Mouse (Mus musculus) G1E-ER4 (cell line): ENCODE data around the gene 1700017B05Rik. TPM values are rescaled to one million over a fixed set of nuclear protein-coding genes. Genes with fewer than 3 reads are reported as not detected.

ENCODE experiments used
- GATA1 ChIP-seq: IDR thresholded peaks from one replicate; pipeline ENCODE4 v1.8.0; 2012; ENCODE audit warnings: low read length, inconsistent platforms
- polyA plus RNA-seq: library from polyadenylated mRNA; stranded (reverse); fragments of >175 nt; gene quantifications from 2 replicates; pipeline ENCODE4 v1.2.3, GENCODE M21; 2012

1700017B05Rik gene
- polyA plus RNA-seq, 1 experiment: 186 TPM

DNA sequence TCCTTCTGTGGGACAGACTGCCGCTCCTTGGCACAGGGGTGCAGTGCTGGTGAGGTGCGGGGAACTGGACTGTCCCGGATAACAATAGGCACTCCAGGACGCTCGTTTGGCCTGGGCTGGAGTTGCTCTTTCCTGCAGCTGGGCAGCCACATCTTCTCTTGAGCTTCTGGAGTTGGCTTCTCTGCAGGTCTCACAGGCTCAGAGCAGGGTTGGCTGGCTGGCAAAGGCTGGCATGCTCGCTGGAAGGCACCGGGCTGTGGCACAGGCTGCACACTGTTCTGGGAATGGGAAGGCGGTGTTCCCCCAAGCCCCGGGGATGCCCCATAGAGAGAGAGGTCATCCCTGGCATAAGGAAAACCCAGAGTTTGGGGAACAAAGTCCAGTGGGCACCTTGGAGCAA lies 4.8 kb downstream of the 1700017B05Rik start:
- no peak for TF ChIP-seq GATA1

DNA sequence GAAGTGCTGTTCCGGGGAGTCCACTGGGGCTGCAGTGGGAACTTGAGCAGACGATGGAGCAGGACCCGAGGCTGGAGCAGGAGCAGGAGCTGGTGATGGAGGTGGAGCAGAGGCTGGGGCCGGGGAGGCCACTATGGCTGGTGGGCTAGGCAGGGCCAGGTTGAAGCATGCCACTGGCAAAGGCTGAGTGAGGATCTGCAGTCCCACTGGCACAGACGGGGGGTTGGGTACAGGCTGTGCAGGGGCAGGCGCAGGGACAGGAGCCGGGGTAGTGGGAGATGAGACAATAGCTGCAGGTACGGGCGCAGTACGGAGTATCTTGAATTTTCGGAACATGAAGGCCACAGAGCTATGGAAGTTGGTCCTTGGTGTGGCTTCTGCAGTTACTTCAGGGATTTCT lies 5.6 kb downstream of the 1700017B05Rik start:
- TF ChIP-seq GATA1: no peak

DNA sequence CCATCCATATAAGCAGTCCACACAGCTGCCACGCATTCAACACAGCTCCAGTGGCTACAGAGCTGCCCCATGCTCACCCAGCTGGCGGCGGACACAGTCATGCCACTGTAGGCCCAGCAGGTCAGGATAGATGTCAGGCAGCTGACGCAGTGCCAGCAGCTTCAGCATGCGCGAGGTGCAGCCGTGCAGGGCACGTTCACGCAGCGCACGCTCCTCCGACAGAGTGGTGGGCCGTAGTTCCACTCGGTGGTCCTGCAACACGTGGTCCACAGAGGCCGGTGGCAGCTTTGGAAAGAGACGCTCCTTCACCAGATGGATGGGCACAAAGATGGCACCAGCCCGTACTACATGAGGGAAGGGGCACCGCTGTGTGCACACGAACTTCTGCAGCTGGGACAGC lies 6.1 kb downstream of the 1700017B05Rik start:
- TF ChIP-seq GATA1: no peak

DNA sequence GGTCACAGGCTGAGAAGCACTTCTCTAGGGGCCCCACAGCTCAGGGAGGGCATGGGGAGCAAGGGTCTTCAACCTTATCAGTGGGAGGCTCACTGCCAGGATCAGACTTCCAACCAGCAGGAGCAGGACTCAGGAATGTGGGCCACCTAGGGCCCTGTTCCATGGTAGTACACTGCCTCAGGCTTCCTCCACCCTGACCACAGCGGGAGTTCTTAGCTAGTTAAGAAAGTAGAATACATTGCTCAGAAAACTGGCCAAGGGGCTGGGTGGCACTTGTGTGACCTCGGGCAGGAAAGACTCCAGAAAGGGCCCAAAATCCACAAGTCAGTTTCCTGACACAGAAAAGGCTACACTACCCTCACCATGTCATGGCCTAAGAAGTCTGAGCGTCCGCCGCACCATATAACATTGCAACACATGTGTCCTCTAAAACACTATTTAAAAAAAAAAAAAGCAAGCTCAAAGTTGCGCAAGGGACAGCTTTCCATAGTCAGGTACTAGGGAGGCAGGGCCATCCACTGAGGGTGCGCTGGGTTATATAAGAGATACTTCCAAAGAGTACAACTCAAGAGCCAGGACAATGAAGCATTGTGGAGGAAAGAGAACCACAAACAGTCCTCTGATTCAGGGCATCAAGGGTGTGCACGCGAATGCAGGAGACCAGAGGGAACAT lies 7.5 kb downstream of the 1700017B05Rik start:
- TF ChIP-seq GATA1: no peak

DNA sequence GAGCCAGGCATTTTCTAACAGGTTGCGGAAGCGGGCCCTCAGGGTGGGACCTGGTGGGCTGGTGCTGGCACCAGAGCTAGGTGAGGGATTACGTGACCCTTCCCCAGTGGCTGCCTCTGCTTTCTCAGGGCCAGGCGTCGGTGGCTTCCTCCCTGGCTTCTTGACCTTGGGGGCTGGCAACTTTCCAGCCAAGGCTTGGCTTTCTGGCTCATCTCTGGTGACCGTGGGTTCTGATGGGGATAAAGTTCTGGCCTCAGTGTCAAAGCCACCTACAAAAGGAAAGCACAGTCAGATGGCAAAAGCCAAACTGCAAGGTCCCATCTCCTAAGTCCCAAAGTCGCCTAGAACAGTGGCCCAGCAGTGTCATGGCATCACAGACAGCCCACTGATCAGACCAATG lies 8.4 kb downstream of the 1700017B05Rik start:
- TF ChIP-seq GATA1: no peak

DNA sequence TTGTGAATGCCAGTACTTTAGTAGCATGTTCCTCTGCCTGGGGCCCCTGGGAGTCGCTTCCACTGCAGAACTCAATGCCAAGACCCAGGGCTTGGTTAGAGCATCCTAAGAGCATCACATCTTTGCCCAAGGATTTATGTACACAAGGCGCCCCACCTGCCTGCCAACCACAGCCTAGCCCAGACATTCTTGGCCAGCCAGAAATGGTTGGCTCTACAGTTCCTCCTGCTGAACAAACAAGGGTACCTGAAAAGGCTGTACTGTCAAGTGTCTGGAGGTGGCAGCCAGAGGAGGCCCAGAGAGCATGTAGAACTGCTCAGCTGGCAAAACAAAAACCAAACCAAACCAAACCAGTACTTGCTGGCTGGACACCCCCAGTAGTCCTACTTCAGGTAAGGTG lies 11.3 kb downstream of the 1700017B05Rik start:
- TF ChIP-seq GATA1: no peak

DNA sequence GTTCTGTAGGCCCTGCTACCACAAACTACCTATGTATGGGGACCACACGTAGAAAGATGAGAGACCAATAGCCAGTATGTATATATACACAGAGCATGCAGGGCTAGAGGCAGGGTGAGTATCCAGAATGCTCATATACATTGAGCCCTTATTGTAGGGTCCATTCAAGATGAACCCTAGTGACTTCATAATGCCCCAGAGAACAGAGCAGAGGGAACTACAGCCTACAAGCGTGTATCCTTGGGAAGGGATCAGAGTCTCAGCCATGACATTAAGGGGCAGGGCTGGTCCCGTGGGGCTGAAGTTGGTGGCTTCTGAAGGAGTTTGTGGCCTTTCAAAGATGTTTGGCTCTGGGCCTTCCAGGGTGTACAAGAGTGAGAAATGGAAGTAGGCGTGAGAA lies 12.4 kb downstream of the 1700017B05Rik start:
- no peak for TF ChIP-seq GATA1

DNA sequence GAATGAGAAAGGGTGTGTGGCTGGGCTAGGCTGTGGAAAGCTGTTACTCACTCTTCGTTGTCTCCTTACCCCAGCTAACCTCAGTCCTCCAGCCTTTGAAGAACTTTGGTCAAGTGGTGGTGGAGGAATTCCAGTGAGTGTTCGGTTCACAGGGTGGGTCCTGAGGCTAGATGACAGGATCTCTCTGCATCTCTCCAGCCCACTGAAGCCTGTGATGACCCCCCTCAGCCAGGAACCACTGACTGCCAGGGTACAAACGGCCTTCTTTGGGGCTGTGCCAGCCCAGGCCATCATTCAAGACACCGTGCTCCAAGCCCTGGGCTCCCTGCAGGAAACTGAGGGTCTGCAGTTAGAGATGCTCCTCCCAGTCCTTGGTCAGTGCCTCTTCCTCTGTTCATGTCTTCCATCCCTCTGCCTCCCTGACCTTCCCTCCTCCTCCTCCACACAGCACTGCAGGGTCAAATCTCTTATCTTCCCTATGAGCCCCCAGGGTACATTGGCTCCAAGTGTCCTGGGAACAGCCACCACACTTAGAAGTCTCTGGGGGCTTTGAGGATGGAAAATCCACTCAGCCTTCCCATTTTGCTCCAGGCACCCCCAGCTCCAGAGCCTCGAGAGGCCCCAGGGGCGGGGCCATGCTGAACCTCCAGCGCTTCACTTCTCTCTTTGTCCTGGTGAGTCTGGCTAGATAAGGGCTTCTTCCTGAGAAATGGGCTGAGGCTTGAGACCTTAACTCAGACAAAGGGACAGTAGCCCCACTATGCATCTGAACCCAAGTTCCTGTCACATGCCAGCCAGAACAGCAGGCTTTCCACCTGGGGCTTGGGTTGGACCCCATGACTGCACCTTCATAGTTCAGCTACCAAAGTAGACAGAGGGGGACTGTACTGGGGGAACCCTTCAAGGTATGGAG lies 14.1 kb downstream of the 1700017B05Rik start:
- TF ChIP-seq GATA1: no peak

DNA sequence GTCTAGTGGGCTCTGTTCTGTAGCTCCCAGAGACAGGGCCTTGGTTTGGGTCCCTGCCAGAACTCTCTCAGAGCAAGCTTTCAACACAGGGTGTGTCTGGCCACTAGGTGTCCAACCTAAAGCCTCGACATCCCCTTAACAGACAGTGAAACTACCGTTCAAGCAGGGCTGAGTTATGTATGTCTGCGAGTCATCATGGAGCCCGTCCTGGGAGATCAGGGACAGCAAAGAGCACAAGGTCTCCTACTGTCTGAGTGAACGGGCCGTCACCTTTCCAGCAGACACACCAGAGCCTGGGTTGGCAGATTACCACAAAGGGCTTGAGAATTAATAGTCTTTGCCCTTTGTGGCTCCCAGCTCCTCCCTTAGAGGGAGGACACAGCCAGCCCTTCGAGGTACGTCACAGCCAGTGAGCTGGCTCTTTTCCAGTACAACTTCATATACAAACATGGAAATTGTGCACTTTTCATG lies 15.2 kb downstream of the 1700017B05Rik start:
- no peak for TF ChIP-seq GATA1

DNA sequence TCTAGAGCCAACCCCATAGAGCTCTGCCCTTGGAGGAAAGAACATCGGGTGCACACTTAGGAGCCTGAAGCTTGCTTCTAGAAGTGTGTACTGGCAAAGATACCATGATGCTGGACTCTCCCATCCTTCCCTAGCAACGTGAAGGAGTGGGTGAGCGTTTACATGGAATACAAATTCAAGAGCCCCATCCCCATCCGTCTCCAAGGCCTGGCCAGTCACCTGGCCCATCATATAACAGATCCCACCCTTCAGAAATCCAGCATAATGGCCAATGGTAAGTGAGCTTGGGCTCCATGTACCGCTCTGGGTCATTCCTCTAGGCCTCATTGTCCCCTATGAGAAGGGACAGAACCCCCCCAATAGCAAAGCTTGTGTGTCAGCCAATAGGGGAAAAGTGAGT lies 15.9 kb downstream of the 1700017B05Rik start:
- TF ChIP-seq GATA1: no peak

DNA sequence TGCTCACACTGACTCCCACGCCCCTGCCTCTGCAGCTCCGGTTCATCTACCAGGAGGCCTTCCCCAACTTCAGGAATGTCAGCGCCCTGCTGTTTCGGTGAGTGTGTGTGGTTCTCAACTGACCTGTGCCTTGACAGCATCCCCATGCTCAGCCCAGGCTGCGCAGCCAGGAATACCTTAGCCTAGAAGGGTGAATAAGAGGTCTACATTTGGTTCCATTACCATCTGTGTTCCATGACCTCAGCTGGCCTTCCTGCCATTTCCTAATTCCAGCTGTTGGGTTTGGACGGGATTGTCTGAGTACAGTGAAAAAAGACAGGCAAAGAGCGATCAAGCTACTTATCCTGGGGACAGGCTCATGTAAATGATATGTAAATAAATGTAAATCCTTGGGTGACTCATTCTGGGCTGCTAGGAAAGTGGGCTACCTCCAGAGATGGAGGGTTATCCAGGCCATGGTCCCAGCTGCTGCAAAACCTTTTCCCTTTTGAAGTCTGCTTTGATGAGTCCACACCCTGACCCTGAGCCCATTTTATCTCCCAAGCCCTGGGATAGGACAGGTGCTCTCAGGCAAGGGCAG lies 18.2 kb downstream of the 1700017B05Rik start:
- TF ChIP-seq GATA1: no peak

DNA sequence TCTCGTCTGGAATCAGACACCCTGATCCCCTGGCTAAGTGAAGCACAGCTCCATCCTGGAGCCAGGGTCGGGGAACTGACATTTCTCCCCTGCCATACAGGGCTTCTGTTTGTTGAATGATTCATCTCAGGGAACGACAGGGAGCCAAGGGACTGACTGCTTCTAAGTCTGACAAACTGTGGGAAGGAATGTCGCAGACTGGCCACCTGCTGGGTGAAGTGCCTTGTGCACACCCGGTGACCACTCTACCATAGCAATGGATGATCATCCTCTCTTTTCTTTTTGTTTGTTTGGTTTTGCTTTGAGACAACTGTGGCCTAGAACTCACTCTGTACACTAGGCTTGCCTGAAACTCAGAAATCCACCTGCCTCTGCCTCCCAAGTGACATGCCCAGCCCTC lies 19.5 kb downstream of the 1700017B05Rik start:
- TF ChIP-seq GATA1: no peak

DNA sequence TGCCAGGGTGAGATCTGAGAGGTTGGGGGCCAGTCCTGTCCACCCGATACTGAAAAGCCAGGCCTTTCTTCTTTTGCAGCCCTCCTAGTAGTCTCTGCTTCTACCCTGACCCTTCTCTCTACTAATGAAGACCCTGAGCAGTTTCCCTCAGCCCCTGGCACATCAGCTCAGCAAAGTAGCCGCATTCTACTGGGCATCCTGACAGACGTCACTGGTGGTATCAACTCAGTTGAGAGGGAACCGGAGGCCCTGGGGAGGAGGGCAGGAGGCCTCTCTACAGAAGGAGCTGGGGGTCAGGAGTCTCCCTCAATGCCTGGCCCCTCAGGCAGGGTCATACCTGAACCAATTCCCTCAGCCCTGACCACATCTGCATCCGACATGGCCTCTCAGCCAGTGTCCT lies 21.3 kb downstream of the 1700017B05Rik start:
- TF ChIP-seq GATA1: no peak

DNA sequence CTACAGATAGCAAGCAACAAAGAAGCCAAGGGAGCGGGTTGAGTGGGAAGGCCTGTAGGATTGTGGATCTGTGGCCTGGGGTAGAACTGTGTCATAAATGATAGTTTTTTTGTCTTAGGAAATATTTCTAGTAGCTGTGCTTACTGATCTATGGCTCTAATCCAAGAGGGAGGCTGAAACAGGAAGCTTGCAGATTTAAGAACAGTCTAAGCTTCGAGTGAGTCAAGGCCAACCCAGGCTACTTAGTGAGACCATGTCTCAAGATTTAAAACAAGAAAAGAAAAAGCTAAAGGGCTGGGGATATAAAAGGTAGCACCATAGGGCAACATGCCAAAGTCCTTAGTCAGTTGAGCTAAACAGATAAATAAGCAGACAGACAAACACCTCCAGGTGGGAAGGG lies 24.2 kb downstream of the 1700017B05Rik start:
- no peak for TF ChIP-seq GATA1

DNA sequence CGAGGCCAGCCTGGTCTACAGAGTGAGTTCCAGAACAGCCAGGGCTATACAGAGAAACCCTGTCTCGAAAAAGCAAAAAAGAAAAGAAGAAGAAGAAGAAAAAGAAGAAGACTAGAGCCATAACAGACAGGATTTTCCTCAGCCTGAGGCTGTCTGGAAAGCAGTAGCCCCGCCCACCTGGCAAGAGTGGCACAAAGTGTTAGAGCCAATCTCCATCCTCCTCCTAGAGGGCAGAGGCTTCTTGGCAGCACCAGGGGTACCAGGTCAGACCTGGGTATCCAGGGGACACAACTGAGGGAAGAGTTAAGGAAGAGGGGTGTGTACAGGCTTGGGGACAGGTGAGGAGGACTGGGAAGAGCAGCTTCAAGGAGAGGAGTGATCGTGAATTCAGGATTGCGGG lies 24.7 kb downstream of the 1700017B05Rik start:
- no peak for TF ChIP-seq GATA1

DNA sequence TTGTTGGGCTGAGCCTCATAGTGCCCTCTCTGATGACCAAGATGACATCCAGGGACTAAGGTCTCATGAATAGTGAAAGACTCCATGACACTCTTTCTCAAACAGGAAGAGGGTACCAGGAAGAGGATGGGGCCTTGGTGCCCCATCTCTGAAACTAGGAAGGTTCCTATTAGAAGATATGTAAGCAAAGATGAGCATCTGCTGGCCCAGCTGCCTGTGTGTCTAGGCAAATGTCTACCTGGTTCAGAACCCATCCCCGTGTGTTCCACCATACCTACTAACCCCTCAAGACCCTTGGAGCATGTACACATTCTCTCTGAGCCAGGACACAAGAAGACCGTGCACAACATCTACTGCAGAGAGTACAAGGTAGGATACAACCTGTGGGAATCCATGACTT lies 26.2 kb downstream of the 1700017B05Rik start, which contains the start of gene Trcg1:
Trcg1 (plus strand) TSS at position 301 of the 400 bp plus-strand sequence.
- TF ChIP-seq GATA1: no peak
